Mouse (Mus musculus) midbrain, embryonic 12.5 days (tissue): ENCODE data around the gene Dmrtc2. TPM values are rescaled to one million over a fixed set of nuclear protein-coding genes. Genes with fewer than 3 reads are reported as not detected.
A peak's percentile ranks its signal among the peaks of the same experiment; 100 is the strongest.
"Not testable (repeated sequence)": the region's sequence is repeated elsewhere in the genome, so short reads cannot be mapped to it uniquely, and the experiment has no call there.

ENCODE experiments used
- ATAC-seq: fragments of 200-750 bp; cut with Nextera tagmentation; 2 replicates; pipeline ENCODE4 v1.8.0; 2017; ENCODE audit warnings: low read depth, moderate TSS enrichment, moderate library complexity; ENCODE audit not compliant: low FRiP score
- H3K27ac ChIP-seq: fragments of 300-500 bp; sonication (generic); replicated peaks from 2 replicates; pipeline ENCODE4 v1.5.1; 2016; ENCODE audit warnings: mild to moderate bottlenecking
- H3K27me3 ChIP-seq: fragments of 300-500 bp; sonication (generic); 2 replicates; pipeline ENCODE4 v1.6.1; 2016; ENCODE audit warnings: mild to moderate bottlenecking
- H3K36me3 ChIP-seq: fragments of 300-500 bp; sonication (generic); 2 replicates; pipeline ENCODE4 v1.6.1; 2016
- H3K4me1 ChIP-seq: fragments of 300-500 bp; sonication (generic); 2 replicates; pipeline ENCODE4 v1.6.1; 2016
- H3K4me2 ChIP-seq: fragments of 300-500 bp; sonication (generic); replicated peaks from 2 replicates; pipeline ENCODE4 v1.6.1; 2016; ENCODE audit warnings: mild to moderate bottlenecking, moderate library complexity
- H3K4me3 ChIP-seq: fragments of 300-500 bp; sonication (generic); 2 replicates; pipeline ENCODE4 v1.5.1; 2016; ENCODE audit warnings: mild to moderate bottlenecking
- H3K9ac ChIP-seq: fragments of 300-500 bp; sonication (generic); replicated peaks from 2 replicates; pipeline ENCODE4 v1.6.1; 2016; ENCODE audit warnings: mild to moderate bottlenecking, moderate library complexity
- H3K9me3 ChIP-seq: fragments of 300-500 bp; sonication (generic); 2 replicates; pipeline ENCODE4 v1.6.1; 2016; ENCODE audit warnings: mild to moderate bottlenecking
- WGBS: fragments of 180-500 bp; shearing (Covaris S2); methylation state at CpG from one replicate; pipeline ENCODE4 v1.1.7; 2016; 5-methylcytosine and 5-hydroxymethylcytosine counted together
- polyA plus RNA-seq: library from polyadenylated mRNA; unstranded; fragments of >200 nt; fragmentation: Nextera tagmentation; extraction: Ambion mirVana; gene quantifications from 2 replicates; pipeline ENCODE4 v1.2.1, GENCODE M21; 2016

Dmrtc2 gene
- not detected in 2 replicates for polyA plus RNA-seq

DNA sequence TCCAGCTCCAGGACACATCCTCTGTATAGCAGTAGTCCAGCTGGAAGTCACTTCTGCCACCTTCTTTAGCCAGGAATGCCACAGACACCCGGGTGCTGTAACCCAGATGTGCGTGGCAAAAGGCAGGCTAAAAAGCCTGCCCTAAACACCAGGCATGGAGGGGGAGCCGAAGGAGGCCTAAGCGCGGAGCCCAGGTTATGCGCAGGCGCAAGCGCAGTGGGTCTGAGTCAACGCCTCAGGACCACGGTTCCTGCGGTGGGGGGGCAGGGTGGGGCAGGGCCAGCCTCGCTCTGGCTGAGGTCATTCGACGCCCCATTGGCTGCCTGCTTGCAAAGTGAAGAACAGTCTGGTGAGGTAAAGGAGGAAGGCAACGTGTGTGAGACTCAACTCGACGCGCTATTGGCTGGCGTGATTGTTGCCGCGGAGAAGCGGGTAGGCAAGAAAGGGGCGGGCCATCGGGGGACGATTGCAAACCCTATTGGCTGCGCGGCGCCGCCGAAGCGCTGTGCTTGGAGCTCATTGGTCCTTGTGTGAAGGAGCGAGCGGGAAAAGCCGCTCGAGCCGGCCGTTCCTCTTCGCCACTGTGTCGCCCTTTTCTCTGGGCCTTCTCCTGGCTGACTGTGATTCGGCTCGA is at the start of gene Dmrtc2, which contains the start of gene Lypd4:
Dmrtc2 (plus strand) TSS at position 526 of the 634 bp plus-strand sequence.
Lypd4 (minus strand) TSS at position 410 of the 634 bp plus-strand sequence.
- Histone ChIP-seq H3K4me2 (no peak within 1 kb of the TSS), H3K36me3 (no peaks in the 10 kb centered on the region), H3K27ac (no peak within 1 kb of the TSS), H3K27me3 (peaks cover 33% of the 10 kb centered on the region), H3K9me3 (peaks cover 3% of the 10 kb centered on the region; the same call in 1 of the 2 replicates), H3K4me3 (no peak within 1 kb of the TSS), H3K9ac (no peak within 1 kb of the TSS), H3K4me1 (peaks cover 10% of the 10 kb centered on the region)
- ATAC-seq, result peak; percentile 44; the same call in 1 of the 2 replicates
- WGBS, result 62% methylated on average over 39 of the region's 41 CpGs

DNA sequence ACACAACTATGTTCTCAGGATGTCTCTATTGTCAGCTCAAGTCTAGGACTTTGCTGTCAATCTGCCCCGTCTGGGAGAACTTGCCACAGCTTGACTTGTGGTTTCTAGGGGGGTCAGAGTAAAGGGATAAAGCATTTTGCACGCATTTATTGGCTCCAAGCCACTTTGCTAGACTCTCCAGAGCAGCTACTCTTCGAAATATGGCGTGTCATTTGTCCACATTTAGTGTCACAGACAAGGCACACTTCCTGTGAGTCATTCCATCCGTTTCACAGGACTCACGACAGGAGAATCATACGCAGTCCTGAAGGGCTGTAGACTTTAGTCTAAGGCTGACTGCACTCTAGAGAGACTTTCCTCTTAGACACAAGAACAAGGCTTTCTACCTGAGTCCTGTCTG is 45.4 kb upstream of the Dmrtc2 start:
- 78% methylated on average over 7 of the region's 7 CpGs for WGBS
- Histone ChIP-seq H3K9me3 (no peaks in the 10 kb centered on the region), H3K36me3 (no peaks in the 10 kb centered on the region), H3K4me3 (no peak overlapping the region), H3K4me2 (no peak overlapping the region), H3K9ac (no peak overlapping the region), H3K27me3 (no peaks in the 10 kb centered on the region), H3K4me1 (no peaks in the 10 kb centered on the region), H3K27ac (no peak overlapping the region)
- ATAC-seq, result no peak

DNA sequence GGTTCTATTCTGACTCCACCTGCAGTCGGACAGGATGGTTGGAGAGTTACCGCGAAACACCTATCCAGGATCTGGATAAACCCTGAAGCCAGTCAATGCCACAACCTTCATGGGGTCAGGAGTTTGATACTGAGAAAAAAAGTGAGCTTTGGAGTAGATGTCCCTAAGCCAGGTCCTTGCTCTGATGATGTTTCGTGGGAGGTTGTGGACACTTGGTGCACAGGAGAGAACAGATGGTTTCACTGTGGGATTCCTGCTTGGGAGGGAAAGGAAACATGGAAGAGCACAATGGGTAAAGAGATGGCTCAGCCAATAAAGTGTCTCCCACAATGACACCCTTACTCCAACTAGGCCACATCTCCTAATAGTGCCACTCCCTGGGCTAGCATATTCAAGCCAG is 42.7 kb upstream of the Dmrtc2 start:
- Histone ChIP-seq H3K27ac (no peak overlapping the region), H3K27me3 (no peaks in the 10 kb centered on the region), H3K9ac (no peak overlapping the region), H3K36me3 (no peaks in the 10 kb centered on the region), H3K9me3 (no peaks in the 10 kb centered on the region), H3K4me3 (no peak overlapping the region), H3K4me2 (no peak overlapping the region), H3K4me1 (no peaks in the 10 kb centered on the region)
- no peak for ATAC-seq
- WGBS, result 85% methylated on average over 4 of the region's 4 CpGs

DNA sequence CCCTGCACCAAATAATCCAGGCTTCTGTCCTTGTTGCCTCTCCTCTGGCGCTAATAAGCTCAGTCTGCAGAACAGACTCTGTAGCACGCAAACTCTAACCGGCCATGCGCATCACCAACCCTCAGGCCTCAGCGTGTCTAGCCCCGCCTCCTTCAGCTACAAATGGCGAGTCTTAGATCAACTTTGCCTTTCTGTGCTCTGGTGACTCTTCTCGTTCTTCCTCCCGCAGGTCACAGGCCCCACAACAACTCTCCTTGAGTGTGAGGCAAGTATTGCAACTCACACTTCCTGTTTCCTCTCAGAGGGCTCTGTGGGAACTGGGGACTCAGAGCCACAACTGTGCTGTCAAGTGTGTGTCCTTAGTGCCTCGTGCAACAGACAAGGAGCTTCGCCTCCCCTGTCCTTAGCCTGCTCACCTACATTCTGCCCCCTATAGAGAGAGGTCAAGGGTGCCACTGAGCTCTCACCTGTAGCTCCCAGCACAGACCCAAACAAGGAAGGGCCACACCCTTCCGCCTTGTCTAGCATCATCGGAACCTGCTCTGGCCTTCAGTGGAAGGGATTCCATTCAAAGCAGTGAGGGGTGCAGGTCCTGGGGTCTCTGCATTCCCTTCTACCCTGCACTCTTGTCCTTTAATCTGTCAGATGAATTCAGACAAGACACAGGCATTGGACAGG is 31.0 kb upstream of the Dmrtc2 start:
- H3K9me3 ChIP-seq, ATAC-seq, H3K9ac ChIP-seq, H3K4me2 ChIP-seq, H3K36me3 ChIP-seq, H3K4me3 ChIP-seq, H3K4me1 ChIP-seq, H3K27me3 ChIP-seq, H3K27ac ChIP-seq: not testable (repeated sequence)
- WGBS, result 63% methylated on average over 13 of the region's 13 CpGs

DNA sequence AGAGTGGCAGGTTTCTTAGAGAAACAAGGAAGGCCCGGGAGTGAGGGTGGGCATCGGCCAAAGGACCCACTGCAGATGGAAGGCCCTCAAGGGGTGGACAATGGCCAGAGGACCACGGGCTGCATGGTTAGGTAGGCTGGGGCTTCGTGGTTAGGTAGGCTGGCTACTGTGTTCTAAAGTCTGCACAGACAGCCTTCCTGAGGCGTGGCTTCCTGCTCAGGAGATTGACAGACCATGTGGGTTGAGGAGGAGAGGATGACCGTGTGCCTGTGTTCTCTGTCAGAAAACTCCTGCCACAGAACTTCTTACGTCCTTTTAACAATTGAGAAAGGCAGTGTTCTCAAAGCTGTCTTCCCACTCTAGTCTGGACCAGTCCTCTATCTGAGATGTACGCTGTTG is 30.4 kb upstream of the Dmrtc2 start:
- Histone ChIP-seq H3K36me3 (no peaks in the 10 kb centered on the region), H3K4me3 (no peak overlapping the region), H3K9ac (no peak overlapping the region), H3K4me2 (no peak overlapping the region), H3K4me1 (no peaks in the 10 kb centered on the region), H3K27ac (no peak overlapping the region), H3K27me3 (no peaks in the 10 kb centered on the region), H3K9me3 (no peaks in the 10 kb centered on the region)
- WGBS, result 81% methylated on average over 8 of the region's 8 CpGs
- no peak for ATAC-seq

DNA sequence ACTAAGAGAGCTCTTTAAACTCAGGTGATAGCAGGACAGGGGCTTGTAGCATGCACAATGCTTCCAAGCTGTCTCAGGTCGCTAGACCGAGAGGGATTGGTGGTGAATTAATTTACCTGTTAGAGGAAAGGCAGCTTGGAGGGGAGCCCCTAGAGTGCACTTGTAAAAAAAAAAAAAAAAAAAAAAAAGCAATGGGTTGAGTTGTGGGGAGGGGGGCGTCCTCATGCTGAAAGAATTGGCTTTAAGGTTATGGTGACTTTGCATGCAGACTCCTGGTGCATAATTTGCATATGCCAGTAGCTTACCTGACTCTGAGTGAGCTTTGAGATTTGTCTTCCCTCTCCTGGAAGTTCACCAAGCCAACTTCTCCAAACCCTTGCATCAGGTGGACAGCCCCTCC is 29.5 kb upstream of the Dmrtc2 start:
- 53% methylated on average over 3 of the region's 3 CpGs for WGBS
- Histone ChIP-seq H3K4me2 (no peak overlapping the region), H3K27ac (no peak overlapping the region), H3K36me3 (no peaks in the 10 kb centered on the region), H3K9me3 (no peaks in the 10 kb centered on the region), H3K4me1 (no peaks in the 10 kb centered on the region), H3K27me3 (no peaks in the 10 kb centered on the region), H3K9ac (no peak overlapping the region), H3K4me3 (no peak overlapping the region)
- no peak for ATAC-seq

DNA sequence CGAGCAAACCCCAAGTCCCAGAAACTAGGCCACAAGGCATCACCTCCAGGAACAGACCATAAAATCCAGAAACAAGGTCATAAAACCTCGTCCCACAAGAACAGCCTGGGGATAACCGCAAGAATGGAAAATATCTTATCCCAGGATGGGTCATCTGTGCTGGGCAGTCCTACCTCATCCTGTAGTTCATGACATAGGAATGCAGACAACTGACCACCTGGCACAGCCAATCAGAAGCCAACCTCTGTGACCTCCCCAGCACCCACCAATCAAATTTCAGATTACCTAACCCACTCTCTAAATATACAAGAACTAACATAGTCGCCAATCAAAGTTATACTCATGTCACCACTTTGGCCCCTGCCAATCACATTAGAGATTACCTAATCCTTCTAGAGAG is 28.8 kb upstream of the Dmrtc2 start:
- Histone ChIP-seq H3K4me2 (no peak overlapping the region), H3K9ac (no peak overlapping the region), H3K4me1 (peaks cover 4% of the 10 kb centered on the region; the same call in 1 of the 2 replicates), H3K27ac (no peak overlapping the region), H3K9me3 (no peaks in the 10 kb centered on the region), H3K36me3 (no peaks in the 10 kb centered on the region), H3K4me3 (no peak overlapping the region), H3K27me3 (no peaks in the 10 kb centered on the region)
- no peak for ATAC-seq
- 81% methylated on average over 4 of the region's 4 CpGs for WGBS

DNA sequence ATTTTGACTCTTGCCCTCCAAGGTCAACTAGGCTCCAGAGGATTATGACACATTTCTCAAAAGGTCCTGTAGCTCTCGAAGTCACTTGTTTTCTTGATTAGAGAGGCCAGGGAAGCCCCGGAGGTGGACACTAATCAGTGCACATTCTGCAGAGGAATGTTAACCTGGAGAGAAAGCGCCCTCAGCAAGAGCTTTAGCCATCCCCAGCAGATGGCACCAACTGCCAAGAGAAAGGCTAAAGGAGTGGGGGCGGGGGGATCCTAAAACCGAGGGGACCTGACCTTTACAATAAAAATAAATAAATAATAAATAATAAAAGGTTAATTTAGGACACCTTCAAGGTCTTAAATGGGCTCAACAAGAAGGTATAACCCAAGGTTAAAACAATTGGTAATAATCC is 25.7 kb upstream of the Dmrtc2 start:
- H3K27me3 ChIP-seq, result no peaks in the 10 kb centered on the region
- H3K4me3 ChIP-seq, result no peak overlapping the region
- H3K36me3 ChIP-seq, result no peaks in the 10 kb centered on the region
- no peak overlapping the region for H3K27ac ChIP-seq
- H3K9me3 ChIP-seq, result no peaks in the 10 kb centered on the region
- H3K4me2 ChIP-seq, result no peak overlapping the region
- ATAC-seq, result no peak
- peaks cover 4% of the 10 kb centered on the region; the same call in 1 of the 2 replicates for H3K4me1 ChIP-seq
- H3K9ac ChIP-seq, result no peak overlapping the region
- 45% methylated on average over 5 of the region's 5 CpGs for WGBS

DNA sequence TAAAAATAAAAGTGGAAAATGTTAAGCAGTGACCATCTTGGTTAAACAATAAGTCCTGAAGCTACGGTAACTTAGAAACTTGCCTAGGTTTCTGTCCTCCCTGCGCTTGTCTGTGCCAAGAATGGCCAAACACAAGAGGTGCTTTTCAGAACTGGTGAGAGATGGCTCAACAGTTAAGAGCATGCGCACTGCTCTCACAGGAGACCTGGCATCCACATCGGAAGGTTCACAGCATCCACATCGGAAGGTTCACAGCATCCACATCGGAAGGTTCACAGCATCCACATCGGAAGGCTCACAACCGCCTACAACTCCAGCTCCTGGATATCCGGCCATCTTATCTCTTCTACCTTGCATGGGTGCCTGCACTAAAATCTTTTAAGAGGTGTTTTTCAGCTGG is 24.7 kb upstream of the Dmrtc2 start:
- WGBS, result 81% methylated on average over 9 of the region's 9 CpGs
- Histone ChIP-seq H3K36me3 (no peaks in the 10 kb centered on the region), H3K4me2 (no peak overlapping the region), H3K4me1 (peaks cover 4% of the 10 kb centered on the region; the same call in 1 of the 2 replicates), H3K4me3 (no peak overlapping the region), H3K27ac (no peak overlapping the region), H3K9me3 (no peaks in the 10 kb centered on the region), H3K9ac (no peak overlapping the region), H3K27me3 (no peaks in the 10 kb centered on the region)
- no peak for ATAC-seq

DNA sequence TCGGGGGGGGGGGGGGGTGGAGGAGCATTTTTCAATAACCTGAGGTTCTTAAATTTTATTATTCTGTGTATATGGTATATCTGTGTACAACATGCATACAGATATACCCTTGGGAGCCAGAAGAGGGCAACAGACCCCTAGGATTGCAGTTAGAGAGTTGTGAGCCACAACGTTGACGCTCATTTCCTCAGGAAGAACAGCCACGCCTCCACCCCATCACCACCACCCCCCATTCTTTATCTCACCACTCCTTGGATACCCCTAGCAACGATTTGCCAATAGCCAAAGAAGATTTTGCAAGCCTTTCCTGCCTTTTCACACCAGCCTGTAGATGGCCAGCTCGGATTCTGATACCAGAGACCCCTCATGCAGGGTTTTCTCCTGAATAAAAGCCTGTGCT is 24.1 kb upstream of the Dmrtc2 start:
- Histone ChIP-seq H3K9ac (no peak overlapping the region), H3K4me1 (peaks cover 4% of the 10 kb centered on the region; the same call in 1 of the 2 replicates), H3K4me2 (no peak overlapping the region), H3K4me3 (no peak overlapping the region), H3K36me3 (no peaks in the 10 kb centered on the region), H3K9me3 (no peaks in the 10 kb centered on the region), H3K27me3 (no peaks in the 10 kb centered on the region), H3K27ac (no peak overlapping the region)
- 0 out of 2 replicates have a peak, but pooled peaks have one; percentile 34 for ATAC-seq
- 6% methylated on average over 6 of the region's 6 CpGs for WGBS

DNA sequence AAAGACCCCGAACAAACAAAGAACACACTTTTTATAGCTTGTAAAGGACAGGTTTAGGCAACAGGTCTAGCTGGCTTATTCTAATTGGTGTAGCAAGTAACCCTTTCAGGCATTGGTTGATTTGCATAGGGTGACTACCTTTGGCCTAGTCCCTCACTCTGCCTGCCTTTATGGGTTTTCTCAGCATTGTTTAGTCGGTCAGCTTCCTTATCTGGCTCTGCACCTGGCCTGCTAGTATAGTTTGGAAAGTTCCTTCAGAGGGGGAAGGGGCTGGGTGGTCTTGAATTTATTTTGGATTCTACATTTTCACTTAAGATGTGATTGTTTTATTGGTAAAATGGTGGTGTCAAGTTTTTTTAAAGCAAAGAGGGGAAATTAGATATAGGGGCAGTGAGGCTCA is 23.3 kb upstream of the Dmrtc2 start:
- H3K9ac ChIP-seq, H3K4me2 ChIP-seq, H3K4me1 ChIP-seq, H3K36me3 ChIP-seq, H3K27me3 ChIP-seq, H3K27ac ChIP-seq, H3K9me3 ChIP-seq, ATAC-seq, H3K4me3 ChIP-seq: not testable (repeated sequence)
- 52% methylated on average over 2 of the region's 2 CpGs for WGBS

DNA sequence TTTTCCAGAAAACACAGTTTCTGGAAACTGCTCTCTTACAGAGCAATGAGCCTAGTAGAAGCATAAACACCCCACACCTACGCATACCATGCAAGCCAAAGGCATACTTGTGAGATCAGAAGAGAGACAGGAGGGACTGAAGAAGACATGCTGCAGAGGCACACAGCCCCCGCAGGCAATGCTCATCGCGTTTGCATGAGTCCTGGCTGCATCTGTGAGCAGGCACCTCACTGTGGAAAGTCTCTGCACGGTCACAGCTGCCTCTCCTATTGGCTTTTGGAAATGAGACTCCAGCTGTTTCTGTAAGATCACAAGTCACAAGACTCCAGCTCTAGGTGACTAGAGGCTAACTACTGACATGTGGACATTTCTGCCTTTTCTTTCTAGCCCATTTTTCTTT is 19.7 kb upstream of the Dmrtc2 start:
- H3K4me1 ChIP-seq, result peaks cover 4% of the 10 kb centered on the region; the same call in 1 of the 2 replicates
- H3K4me3 ChIP-seq, result no peak overlapping the region
- H3K27me3 ChIP-seq, result no peaks in the 10 kb centered on the region
- no peak overlapping the region for H3K27ac ChIP-seq
- H3K9me3 ChIP-seq, result no peaks in the 10 kb centered on the region
- no peak for ATAC-seq
- no peak overlapping the region for H3K9ac ChIP-seq
- 20% methylated on average over 5 of the region's 5 CpGs for WGBS
- no peaks in the 10 kb centered on the region for H3K36me3 ChIP-seq
- H3K4me2 ChIP-seq, result no peak overlapping the region
